Mouse (Mus musculus) CH12.LX (cell line): ENCODE data around the gene Cd81. TPM values are rescaled to one million over a fixed set of nuclear protein-coding genes. Genes with fewer than 3 reads are reported as not detected.

Experiments used
- DNase-seq: peaks from one replicate; pipeline ENCODE4 v3.0.0-alpha.2; 2013; ENCODE audit errors: extremely low read depth
- H3K27ac ChIP-seq: 2 replicates; pipeline ENCODE4 v1.5.1; 2012; ENCODE audit warnings: low read depth, mild to moderate bottlenecking, control low read depth, moderate library complexity; ENCODE audit not compliant: insufficient read depth
- H3K27me3 ChIP-seq: replicated peaks from 2 replicates; pipeline ENCODE3; 2012; ENCODE audit warnings: inconsistent platforms
- H3K36me3 ChIP-seq, 2 experiments: replicated peaks in 1 of 2; 2 replicates each; pipeline versions ENCODE3 to v1.6.1; 2012; ENCODE audit warnings: inconsistent platforms in 1 of 2, low read length in 1 of 2, mild to moderate bottlenecking in 1 of 2, mixed read lengths in 1 of 2, moderate library complexity in 1 of 2; ENCODE audit not compliant: control insufficient read depth in 1 of 2, insufficient read depth in 1 of 2
- H3K4me1 ChIP-seq, 2 experiments: 2 replicates each; pipeline ENCODE4 v1.6.1; 2012; ENCODE audit warnings: inconsistent platforms in 1 of 2, moderate library complexity in 1 of 2; ENCODE audit not compliant: insufficient read depth in 2 of 2, control insufficient read depth in 1 of 2
- H3K4me2 ChIP-seq: 2 replicates; pipeline ENCODE4 v1.6.1; 2012; ENCODE audit warnings: low read depth, mild to moderate bottlenecking, control low read depth; ENCODE audit not compliant: poor library complexity, insufficient read depth, severe bottlenecking
- H3K4me3 ChIP-seq, 3 experiments: fragments of 150-350 bp in 1 of 3; sonication (generic) in 1 of 3; replicated peaks in 1 of 3; 2 replicates each; pipeline versions ENCODE3 to v1.5.1; 2011 to 2012; ENCODE audit warnings: low read depth in 2 of 3, low read length in 2 of 3, mild to moderate bottlenecking in 2 of 3, moderate library complexity in 2 of 3, control low read depth in 1 of 3, improper control_type of control experiment in 1 of 3, inconsistent platforms in 1 of 3, mixed read lengths in 1 of 3; ENCODE audit not compliant: poor library complexity in 1 of 3
- H3K79me2 ChIP-seq: replicated peaks from 2 replicates; pipeline ENCODE4 v1.6.1; 2012; ENCODE audit warnings: mild to moderate bottlenecking, moderate library complexity; ENCODE audit not compliant: control insufficient read depth, poor library complexity, insufficient read depth, severe bottlenecking; ENCODE audit errors: extremely low read depth
- H3K9ac ChIP-seq: 2 replicates; pipeline ENCODE4 v1.6.1; 2012; ENCODE audit warnings: low read depth, mild to moderate bottlenecking, control low read depth, moderate library complexity; ENCODE audit not compliant: insufficient read depth
- H3K9me3 ChIP-seq: replicated peaks from 2 replicates; pipeline ENCODE3; 2012; ENCODE audit warnings: low read length, inconsistent platforms, mixed read lengths
- BHLHE40 ChIP-seq: IDR thresholded peaks from 2 replicates; pipeline ENCODE4 v1.6.1; 2011; ENCODE audit warnings: mild to moderate bottlenecking, low read depth, low read length, improper control_type of control experiment
- CHD1 ChIP-seq: IDR thresholded peaks from 2 replicates; pipeline ENCODE4 v1.6.1; 2012; ENCODE audit warnings: low read depth, low read length, improper control_type of control experiment, inconsistent platforms
- CHD2 ChIP-seq: IDR thresholded peaks from 2 replicates; pipeline ENCODE4 v1.6.1; 2011; ENCODE audit warnings: low read length, improper control_type of control experiment
- CTCF ChIP-seq, 2 experiments: IDR thresholded peaks in 1 of 2; conservative IDR thresholded peaks in 1 of 2; 2 replicates each; pipeline ENCODE4 v1.5.1; 2011 to 2012; ENCODE audit warnings: low read depth in 2 of 2, low read length in 2 of 2, improper control_type of control experiment in 1 of 2, inconsistent platforms in 1 of 2, mild to moderate bottlenecking in 1 of 2, moderate library complexity in 1 of 2
- EP300 ChIP-seq: IDR thresholded peaks from 2 replicates; pipeline ENCODE4 v1.6.1; 2011; ENCODE audit warnings: low read length, improper control_type of control experiment
- ETS1 ChIP-seq: conservative IDR thresholded peaks from 2 replicates; pipeline ENCODE4 v1.6.1; 2012; ENCODE audit warnings: low read depth, mild to moderate bottlenecking, inconsistent platforms, low read length, improper control_type of control experiment, moderate library complexity
- GABPA ChIP-seq: IDR thresholded peaks from 2 replicates; pipeline ENCODE4 v1.6.1; 2012; ENCODE audit warnings: low read depth, low read length, improper control_type of control experiment, inconsistent platforms; ENCODE audit not compliant: insufficient replicate concordance
- KAT2A ChIP-seq: IDR thresholded peaks from 2 replicates; pipeline ENCODE4 v1.6.1; 2012; ENCODE audit warnings: low read length, improper control_type of control experiment, inconsistent platforms; ENCODE audit not compliant: insufficient replicate concordance
- MAZ ChIP-seq: IDR thresholded peaks from 2 replicates; pipeline ENCODE4 v1.6.1; 2012; ENCODE audit warnings: low read depth, mild to moderate bottlenecking, inconsistent platforms, low read length, improper control_type of control experiment, moderate library complexity
- NRF1 ChIP-seq: IDR thresholded peaks from 2 replicates; pipeline ENCODE4 v1.6.1; 2014; ENCODE audit warnings: low read depth, mild to moderate bottlenecking, inconsistent platforms, low read length, improper control_type of control experiment, moderate library complexity
- PAX5 ChIP-seq: IDR thresholded peaks from 2 replicates; pipeline ENCODE4 v1.6.1; 2012; ENCODE audit warnings: low read length, inconsistent platforms, mixed read lengths
- RAD21 ChIP-seq: IDR thresholded peaks from 2 replicates; pipeline ENCODE4 v1.6.1; 2011; ENCODE audit warnings: low read depth, mild to moderate bottlenecking, low read length, improper control_type of control experiment, moderate library complexity
- RCOR1 ChIP-seq: conservative IDR thresholded peaks from 2 replicates; pipeline ENCODE4 v1.6.1; 2012; ENCODE audit warnings: low read depth, mild to moderate bottlenecking, inconsistent platforms, low read length, improper control_type of control experiment
- SIN3A ChIP-seq: IDR thresholded peaks from 2 replicates; pipeline ENCODE4 v1.6.1; 2012; ENCODE audit warnings: low read length, improper control_type of control experiment, inconsistent platforms
- TCF12 ChIP-seq: IDR thresholded peaks from 2 replicates; pipeline ENCODE4 v1.6.1; 2014; ENCODE audit warnings: low read depth, mild to moderate bottlenecking, inconsistent platforms, low read length, improper control_type of control experiment
- UBTF ChIP-seq: IDR thresholded peaks from 2 replicates; pipeline ENCODE4 v1.6.1; 2012; ENCODE audit warnings: low read depth, mild to moderate bottlenecking, inconsistent platforms, low read length, improper control_type of control experiment, moderate library complexity
- USF1 ChIP-seq: IDR thresholded peaks from 2 replicates; pipeline ENCODE4 v1.6.1; 2014; ENCODE audit warnings: low read depth, mild to moderate bottlenecking, inconsistent platforms, low read length, improper control_type of control experiment
- ZKSCAN1 ChIP-seq: IDR thresholded peaks from 2 replicates; pipeline ENCODE4 v1.6.1; 2012; ENCODE audit warnings: low read depth, inconsistent platforms, low read length, improper control_type of control experiment, borderline replicate concordance
- dilution Hi-C: fragments of 300-500 bp; cut with MboI; formaldehyde crosslinking; loops from 2 replicates; pipeline ENCODE4 v1.14.3; 2020; ENCODE audit warnings: low sequenced_read_pairs; ENCODE audit not compliant: extremely low pct_unique_long_range_greater_than_20kb, extremely low pct_ligation_motif_present
- in situ Hi-C: fragments of 300-500 bp; cut with MboI; formaldehyde crosslinking; loops from 3 replicates; pipeline ENCODE4 v1.14.3; 2019; ENCODE audit warnings: low sequenced_read_pairs, low pct_ligation_motif_present, low pct_unique_long_range_greater_than_20kb, mixed read lengths
- polyA plus RNA-seq: library from polyadenylated mRNA; unstranded; fragments of >175 nt; gene quantifications from 2 replicates; pipeline ENCODE4 v1.2.1, GENCODE M21; 2012; ENCODE audit warnings: low read depth; ENCODE audit not compliant: insufficient read length
- total RNA-seq, 2 experiments: library from RNA; depleted of rRNA; stranded (reverse); fragments of 300-350 nt in 1 of 2; fragments of >200 nt in 1 of 2; gene quantifications; 2 replicates each; pipeline ENCODE4 v1.2.3; 2012 to 2014

Cd81 gene
- total and polyA plus RNA-seq, 3 experiments: 318 to 352 (median 327) TPM

DNA sequence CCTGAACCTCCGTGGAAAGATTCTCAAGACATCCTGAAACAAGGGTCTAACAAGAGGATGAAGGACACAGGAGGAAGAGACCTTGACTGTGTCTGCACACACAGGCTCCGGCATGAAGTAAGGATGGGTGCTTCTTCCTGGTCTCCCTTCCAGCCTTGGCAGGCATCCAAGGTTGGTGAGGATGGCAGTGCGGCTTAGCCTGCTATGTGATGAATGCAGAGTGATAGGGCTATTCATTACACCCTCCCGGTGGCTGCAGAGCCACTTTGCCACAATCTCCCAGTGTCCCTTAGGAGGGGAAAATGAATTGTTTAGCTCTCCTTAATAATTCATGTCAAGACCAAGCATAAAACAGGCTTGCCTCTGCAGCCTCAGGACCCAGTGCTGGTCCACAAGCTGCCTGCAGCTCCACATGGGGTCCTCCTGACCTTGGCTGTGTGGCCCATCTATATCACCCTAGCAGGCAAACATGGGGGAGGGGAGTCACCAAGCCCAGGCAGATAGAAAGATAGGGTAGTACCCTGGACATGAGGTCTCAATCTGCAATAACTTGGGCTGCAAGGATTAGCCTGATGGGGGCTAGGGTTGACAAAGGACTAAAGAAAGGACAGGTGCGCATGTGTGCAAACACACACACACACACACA, 40.2 kb upstream of the Cd81 start:
- Histone ChIP-seq H3K4me2 (no peak overlapping the region), H3K27me3 (no peaks in the 10 kb centered on the region), H3K79me2 (no peaks in the 10 kb centered on the region), H3K4me1 (peaks cover 23 to 58% of the 10 kb centered on the region in 2 experiments), H3K36me3 (peaks cover 0 to 47% of the 10 kb centered on the region in 2 experiments), H3K27ac (no peak overlapping the region), H3K9ac (no peak overlapping the region), H3K9me3 (no peaks in the 10 kb centered on the region), H3K4me3 (no peak overlapping the region)
- in situ Hi-C loops (loop anchor here (25.0 kb wide), 1 partner anchor 550 kb away; the partner anchor contains the start of gene Lsp1), dilution Hi-C loops (no loop called here)
- TF ChIP-seq SIN3A: no peak
- DNase-seq: no peak

GRCm38 (mm10) chr7:143013420-143014178, 38.9 kb upstream of the Cd81 start:
- no peak overlapping the region for H3K4me3 ChIP-seq
- no peaks in the 10 kb centered on the region for H3K27me3 ChIP-seq
- no peak overlapping the region for H3K27ac ChIP-seq
- dilution Hi-C loops (no loop called here), in situ Hi-C loops (loop anchor here (25.0 kb wide), 1 partner anchor 551 kb away; the partner anchor contains the start of gene Lsp1)
- no peak for DNase-seq
- H3K9me3 ChIP-seq: no peaks in the 10 kb centered on the region
- H3K79me2 ChIP-seq: no peaks in the 10 kb centered on the region
- no peak overlapping the region for H3K4me2 ChIP-seq
- H3K9ac ChIP-seq: no peak overlapping the region
- H3K4me1 ChIP-seq: peaks cover 20 to 56% of the 10 kb centered on the region in 2 experiments
- no peak for TF ChIP-seq KAT2A
- TF ChIP-seq USF1: no peak
- no peak for TF ChIP-seq RCOR1
- no peak for TF ChIP-seq NRF1
- TF ChIP-seq EP300: no peak
- TF ChIP-seq CTCF (conservative IDR thresholded peaks at IDR 0.05 in 1 of 2, IDR thresholded peaks at IDR 0.05 in 1 of 2; ENCODE audit: low read depth in 2 of 2, low read length in 2 of 2): no peak
- no peak for TF ChIP-seq TCF12
- no peak for TF ChIP-seq MAZ
- no peak for TF ChIP-seq ZKSCAN1
- no peak for TF ChIP-seq UBTF
- no peak for TF ChIP-seq PAX5
- no peak for TF ChIP-seq BHLHE40
- no peak for TF ChIP-seq ETS1
- no peak for TF ChIP-seq CHD1
- no peak for TF ChIP-seq CHD2
- TF ChIP-seq RAD21: no peak
- TF ChIP-seq GABPA: no peak
- H3K36me3 ChIP-seq: peaks cover 0 to 56% of the 10 kb centered on the region in 2 experiments
